Mouse (Mus musculus) granulocyte monocyte progenitor cell, adult 5-6 weeks (primary cell): Measurements from ENCODE around the gene Dnajc5g. TPM values are rescaled to one million over a fixed set of nuclear protein-coding genes. Genes with fewer than 3 reads are reported as not detected.

Source experiments
- total RNA-seq, 2 experiments: library from RNA; stranded (forward) in 1 of 2; stranded (reverse) in 1 of 2; fragments of 200-712, 200-1000 nt in 1 of 2; fragments of >200 nt in 1 of 2; fragmentation: Nextera tagmentation in 1 of 2; gene quantifications; 2 replicates each; pipeline ENCODE4 v1.2.3; 2014 to 2017

The Dnajc5g gene
- total RNA-seq, 2 experiments from 2014 or later, result not detected

Other genes starting within 250 kb of the Dnajc5g start
- gene Tmem214, start 238.3 kb upstream of the Dnajc5g start, total RNA-seq (2014; fragmentation: Nextera tagmentation), result 40.7 and 48.5 TPM in 2 replicates
- gene Tmem214, start 238.3 kb upstream of the Dnajc5g start, total RNA-seq (2017), result 21.5 and 24.9 TPM in 2 replicates
- gene Agbl5, start 217.6 kb upstream of the Dnajc5g start, total RNA-seq (2014; fragmentation: Nextera tagmentation), result 8.9 and 27.6 TPM in 2 replicates
- gene Agbl5, start 217.6 kb upstream of the Dnajc5g start, total RNA-seq (2017), result 7.7 and 12.5 TPM in 2 replicates
- 361 and 454 TPM in 2 replicates for gene Ost4, start 198.5 kb upstream of the Dnajc5g start, total RNA-seq (2014; fragmentation: Nextera tagmentation)
- gene Ost4, start 198.5 kb upstream of the Dnajc5g start, total RNA-seq (2017), result 300 and 325 TPM in 2 replicates
- 78.8 and 147 TPM in 2 replicates for gene Emilin1, start 192.9 kb upstream of the Dnajc5g start, total RNA-seq (2014; fragmentation: Nextera tagmentation)
- gene Emilin1, start 192.9 kb upstream of the Dnajc5g start, total RNA-seq (2017), result 124 and 152 TPM in 2 replicates
- 84.7 and 111 TPM in 2 replicates for gene Khk, start 184.9 kb upstream of the Dnajc5g start, total RNA-seq (2014; fragmentation: Nextera tagmentation)
- gene Khk, start 184.9 kb upstream of the Dnajc5g start, total RNA-seq (2017), result 66.4 and 80.2 TPM in 2 replicates
- gene Cgref1, start 160.7 kb upstream of the Dnajc5g start, total RNA-seq (2014; fragmentation: Nextera tagmentation), result not detected in 2 replicates
- 0.62 TPM in 1 of 2 replicates, not detected in the other for gene Cgref1, start 160.7 kb upstream of the Dnajc5g start, total RNA-seq (2017)
- gene Preb, start 145.9 kb upstream of the Dnajc5g start, total RNA-seq (2014; fragmentation: Nextera tagmentation), result 103 and 127 TPM in 2 replicates
- gene Preb, start 145.9 kb upstream of the Dnajc5g start, total RNA-seq (2017), result 42.7 and 67.9 TPM in 2 replicates
- not detected in 2 replicates for gene Tcf23, start 137.6 kb upstream of the Dnajc5g start, total RNA-seq (2014; fragmentation: Nextera tagmentation)
- gene Tcf23, start 137.6 kb upstream of the Dnajc5g start, total RNA-seq (2017), result not detected in 2 replicates
- 42.7 and 79.1 TPM in 2 replicates for gene Atraid, start 58.0 kb upstream of the Dnajc5g start, total RNA-seq (2014; fragmentation: Nextera tagmentation)
- gene Atraid, start 58.0 kb upstream of the Dnajc5g start, total RNA-seq (2017), result 44.7 and 59.4 TPM in 2 replicates
- 7.2 and 7.9 TPM in 2 replicates for gene Slc5a6, start 57.4 kb upstream of the Dnajc5g start, total RNA-seq (2014; fragmentation: Nextera tagmentation)
- gene Slc5a6, start 57.4 kb upstream of the Dnajc5g start, total RNA-seq (2017), result 5.8 and 8.8 TPM in 2 replicates
- 57.4 and 70.3 TPM in 2 replicates for gene Cad, start 51.5 kb upstream of the Dnajc5g start, total RNA-seq (2014; fragmentation: Nextera tagmentation)
- gene Cad, start 51.5 kb upstream of the Dnajc5g start, total RNA-seq (2017), result 23.1 and 39.5 TPM in 2 replicates
- gene Slc30a3, start 2.0 kb downstream of the Dnajc5g start, total RNA-seq (2014; fragmentation: Nextera tagmentation), result not detected in 2 replicates
- not detected in 2 replicates for gene Slc30a3, start 2.0 kb downstream of the Dnajc5g start, total RNA-seq (2017)
- gene Trim54, start 10.4 kb downstream of the Dnajc5g start, total RNA-seq (2014; fragmentation: Nextera tagmentation), result not detected in 2 replicates
- not detected in 2 replicates for gene Trim54, start 10.4 kb downstream of the Dnajc5g start, total RNA-seq (2017)
- not detected in 2 replicates for gene Ucn, start 32.5 kb downstream of the Dnajc5g start, total RNA-seq (2014; fragmentation: Nextera tagmentation)
- gene Ucn, start 32.5 kb downstream of the Dnajc5g start, total RNA-seq (2017), result not detected in 2 replicates
- gene Mpv17, start 48.0 kb downstream of the Dnajc5g start, total RNA-seq (2014; fragmentation: Nextera tagmentation), result 19.6 and 42.3 TPM in 2 replicates
- 20.9 and 32.9 TPM in 2 replicates for gene Mpv17, start 48.0 kb downstream of the Dnajc5g start, total RNA-seq (2017)
- gene Gm29609, start 73.6 kb downstream of the Dnajc5g start, total RNA-seq (2014; fragmentation: Nextera tagmentation), result 1.5 and 6.6 TPM in 2 replicates
- 0.36 TPM in 1 of 2 replicates, not detected in the other for gene Gm29609, start 73.6 kb downstream of the Dnajc5g start, total RNA-seq (2017)
- 94.6 and 100 TPM in 2 replicates for gene Gtf3c2, start 73.9 kb downstream of the Dnajc5g start, total RNA-seq (2014; fragmentation: Nextera tagmentation)
- gene Gtf3c2, start 73.9 kb downstream of the Dnajc5g start, total RNA-seq (2017), result 52.0 and 59.8 TPM in 2 replicates
- 53.3 and 65.5 TPM in 2 replicates for gene Snx17, start 86.9 kb downstream of the Dnajc5g start, total RNA-seq (2014; fragmentation: Nextera tagmentation)
- 36.5 and 58.9 TPM in 2 replicates for gene Snx17, start 86.9 kb downstream of the Dnajc5g start, total RNA-seq (2017)
- gene Eif2b4, start 87.1 kb downstream of the Dnajc5g start, total RNA-seq (2014; fragmentation: Nextera tagmentation), result 68.3 and 91.6 TPM in 2 replicates
- gene Eif2b4, start 87.1 kb downstream of the Dnajc5g start, total RNA-seq (2017), result 50.0 and 65.6 TPM in 2 replicates
- 10.6 and 15.4 TPM in 2 replicates for gene Zfp513, start 96.0 kb downstream of the Dnajc5g start, total RNA-seq (2014; fragmentation: Nextera tagmentation)
- gene Zfp513, start 96.0 kb downstream of the Dnajc5g start, total RNA-seq (2017), result 5.9 and 6.9 TPM in 2 replicates
- 155 and 167 TPM in 2 replicates for gene Ppm1g, start 114.4 kb downstream of the Dnajc5g start, total RNA-seq (2014; fragmentation: Nextera tagmentation)
- 175 and 201 TPM in 2 replicates for gene Ppm1g, start 114.4 kb downstream of the Dnajc5g start, total RNA-seq (2017)
- 65.6 and 75.4 TPM in 2 replicates for gene Nrbp1, start 134.6 kb downstream of the Dnajc5g start, total RNA-seq (2014; fragmentation: Nextera tagmentation)
- 79.2 and 99.5 TPM in 2 replicates for gene Nrbp1, start 134.6 kb downstream of the Dnajc5g start, total RNA-seq (2017)
- not detected in 2 replicates for gene Gm9970, start 134.9 kb downstream of the Dnajc5g start, total RNA-seq (2014; fragmentation: Nextera tagmentation)
- not detected in 2 replicates for gene Gm9970, start 134.9 kb downstream of the Dnajc5g start, total RNA-seq (2017)
- gene Krtcap3, start 145.4 kb downstream of the Dnajc5g start, total RNA-seq (2014; fragmentation: Nextera tagmentation), result 1.6 and 19.8 TPM in 2 replicates
- 1.6 and 4.7 TPM in 2 replicates for gene Krtcap3, start 145.4 kb downstream of the Dnajc5g start, total RNA-seq (2017)
- 16.5 and 29.2 TPM in 2 replicates for gene Ift172, start 184.8 kb downstream of the Dnajc5g start, total RNA-seq (2014; fragmentation: Nextera tagmentation)
- 12.7 and 44.9 TPM in 2 replicates for gene Ift172, start 184.8 kb downstream of the Dnajc5g start, total RNA-seq (2017)
- gene Fndc4, start 189.8 kb downstream of the Dnajc5g start, total RNA-seq (2014; fragmentation: Nextera tagmentation), result not detected in 2 replicates
- not detected in 2 replicates for gene Fndc4, start 189.8 kb downstream of the Dnajc5g start, total RNA-seq (2017)
- not detected in 2 replicates for gene Gckr, start 191.2 kb downstream of the Dnajc5g start, total RNA-seq (2014; fragmentation: Nextera tagmentation)
- not detected in 2 replicates for gene Gckr, start 191.2 kb downstream of the Dnajc5g start, total RNA-seq (2017)